Mouse (Mus musculus): ENCODE measurements around the gene Rassf2. TPM values are rescaled to one million over a fixed set of nuclear protein-coding genes. Genes with fewer than 3 reads are reported as not detected.
A peak's percentile ranks its signal among the peaks of the same experiment; 100 is the strongest.

The Rassf2 gene
- polyA plus RNA-seq, 1 experiment from 2014 or later: 17.9 TPM

DNA sequence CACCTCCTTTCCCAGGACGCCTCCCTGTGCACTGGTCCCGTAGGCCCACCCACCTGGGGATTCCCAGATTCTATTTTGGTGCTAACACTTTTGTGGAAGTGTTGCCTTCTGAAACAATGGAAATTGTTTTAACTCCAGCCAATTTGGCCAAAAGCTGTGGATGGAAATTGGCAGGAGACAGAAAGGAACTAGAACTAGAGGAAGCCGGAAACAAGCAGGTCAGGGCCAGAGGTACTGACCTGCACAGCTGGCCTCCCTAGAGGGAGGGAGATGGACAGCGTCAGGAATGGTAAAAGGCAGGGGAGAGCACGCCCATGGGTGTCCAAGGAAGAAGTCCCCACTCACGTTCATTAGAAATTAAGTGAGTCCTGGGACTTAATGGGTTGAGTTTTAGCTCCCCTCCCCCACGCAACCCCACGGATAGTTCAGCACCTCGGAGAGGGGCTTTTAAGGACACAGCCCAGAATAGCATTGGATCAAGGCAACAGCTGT, 72.3 kb downstream of the Rassf2 start:
- 55% methylated on average over 9 of the region's 9 CpGs for WGBS
- no peak for ATAC-seq

DNA sequence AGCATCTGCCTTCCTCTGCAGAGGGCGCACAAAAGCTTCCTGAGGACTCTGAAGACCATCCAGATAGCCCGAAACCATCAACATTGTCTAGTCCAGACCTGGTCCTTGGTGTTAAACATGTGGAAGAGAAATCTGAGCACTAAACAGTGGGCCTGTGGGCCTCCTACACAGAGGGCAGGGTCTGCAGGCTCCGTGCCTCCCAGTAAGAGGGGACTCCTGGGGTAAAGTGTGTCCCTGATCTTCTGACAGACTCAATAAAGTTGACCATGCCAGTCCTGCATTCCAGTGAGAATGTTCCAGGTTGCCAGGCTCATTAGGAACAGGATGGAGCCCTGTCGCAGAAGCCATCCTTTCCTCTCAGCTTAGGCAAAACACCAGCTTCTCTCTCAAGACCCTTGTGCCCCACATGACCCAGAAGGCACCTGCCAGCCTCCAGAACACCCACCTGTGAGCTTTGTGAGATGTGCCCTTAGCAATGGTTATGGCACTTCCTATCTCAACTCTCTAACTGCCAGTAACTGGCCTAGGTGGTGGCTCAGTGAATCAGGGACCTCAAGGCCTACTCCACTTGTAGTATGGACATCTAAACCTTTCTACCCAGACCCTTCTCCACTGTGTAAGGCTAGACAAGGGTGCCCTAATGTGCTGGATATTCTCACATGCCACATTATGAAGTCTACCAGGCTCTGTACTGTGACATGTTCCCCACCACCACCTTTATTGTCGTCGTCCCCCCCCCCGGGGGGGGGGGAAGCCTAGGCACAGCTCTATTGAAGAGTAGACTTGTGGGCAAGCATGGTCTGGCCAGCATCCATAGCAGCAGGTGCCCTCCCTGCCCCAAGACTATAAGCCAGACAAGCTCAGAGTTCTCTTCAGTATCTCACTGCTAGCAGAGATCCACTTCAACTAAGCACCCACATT, 73.5 kb downstream of the Rassf2 start:
- Histone ChIP-seq H3K27ac (ENCODE audit: low read depth, low read length) (no peak overlapping the region), H3K4me1 (ENCODE audit: control insufficient read depth, insufficient read depth, low read length) (no peaks in the 10 kb centered on the region), H3K4me3 (ENCODE audit: low read depth, low read length) (no peak overlapping the region), H3K9me3 (replicated peaks; ENCODE audit: control insufficient read depth, low read length) (no peaks in the 10 kb centered on the region), H3K36me3 (ENCODE audit: control insufficient read depth, insufficient read depth, low read length) (no peaks in the 10 kb centered on the region), H3K9ac (ENCODE audit: low read length) (no peak overlapping the region), H3K27me3 (replicated peaks; ENCODE audit: control insufficient read depth, insufficient read depth, low read length) (peaks cover 3% of the 10 kb centered on the region; the same call in 1 of the 2 replicates), H3K4me2 (ENCODE audit: low read length) (no peak overlapping the region)
- WGBS: 84% methylated on average over 7 of the region's 7 CpGs
- no peak for DNase-seq (ENCODE audit: low spot score)
- no peak for ATAC-seq

More for the DNA sequence above, 72.3 kb downstream of the Rassf2 start:
- no peak for DNase-seq (ENCODE audit: low spot score)
- Histone ChIP-seq H3K9me3 (replicated peaks; ENCODE audit: control insufficient read depth, low read length) (no peaks in the 10 kb centered on the region), H3K4me2 (ENCODE audit: low read length) (no peak overlapping the region), H3K27me3 (replicated peaks; ENCODE audit: control insufficient read depth, insufficient read depth, low read length) (peaks cover 3% of the 10 kb centered on the region; the same call in 1 of the 2 replicates), H3K4me1 (ENCODE audit: control insufficient read depth, insufficient read depth, low read length) (no peaks in the 10 kb centered on the region), H3K27ac (ENCODE audit: low read depth, low read length) (no peak overlapping the region), H3K36me3 (ENCODE audit: control insufficient read depth, insufficient read depth, low read length) (no peaks in the 10 kb centered on the region), H3K4me3 (ENCODE audit: low read depth, low read length) (no peak overlapping the region), H3K9ac (ENCODE audit: low read length) (no peak overlapping the region)

DNA sequence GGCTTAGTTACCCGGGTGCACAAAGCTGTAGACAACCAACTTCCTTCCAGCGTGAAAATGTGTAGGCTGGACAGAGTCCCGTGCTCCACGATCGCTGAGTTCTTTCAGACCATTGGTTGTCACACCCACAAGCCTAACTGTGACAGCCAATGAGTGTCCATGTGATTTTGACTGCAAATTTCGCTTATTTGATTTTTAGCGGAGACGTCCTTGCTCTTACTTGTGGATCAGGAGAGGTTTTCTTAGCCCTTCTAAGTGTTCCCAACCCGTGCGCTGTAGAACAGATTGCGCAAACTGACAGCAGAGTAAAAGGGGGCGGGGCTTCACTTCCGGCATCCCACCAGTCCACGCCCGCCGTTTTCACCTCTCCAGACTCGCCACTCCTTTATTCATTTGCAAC, 74.8 kb downstream of the Rassf2 start:
- Histone ChIP-seq H3K27me3 (replicated peaks; ENCODE audit: control insufficient read depth, insufficient read depth, low read length) (peaks cover 5% of the 10 kb centered on the region; the same call in 1 of the 2 replicates), H3K9ac (ENCODE audit: low read length) (no peak overlapping the region; the same call in 1 of the 2 replicates), H3K4me3 (ENCODE audit: low read depth, low read length) (peak overlapping the region; percentile 23), H3K4me1 (ENCODE audit: control insufficient read depth, insufficient read depth, low read length) (no peaks in the 10 kb centered on the region), H3K4me2 (ENCODE audit: low read length) (peak overlapping the region; percentile 47), H3K27ac (ENCODE audit: low read depth, low read length) (no peak overlapping the region), H3K9me3 (replicated peaks; ENCODE audit: control insufficient read depth, low read length) (no peaks in the 10 kb centered on the region), H3K36me3 (ENCODE audit: control insufficient read depth, insufficient read depth, low read length) (no peaks in the 10 kb centered on the region)
- 3% methylated on average over 17 of the region's 17 CpGs for WGBS
- DNase-seq (ENCODE audit: low spot score) (peak; percentile 57), ATAC-seq (peak; percentile 78)

DNA sequence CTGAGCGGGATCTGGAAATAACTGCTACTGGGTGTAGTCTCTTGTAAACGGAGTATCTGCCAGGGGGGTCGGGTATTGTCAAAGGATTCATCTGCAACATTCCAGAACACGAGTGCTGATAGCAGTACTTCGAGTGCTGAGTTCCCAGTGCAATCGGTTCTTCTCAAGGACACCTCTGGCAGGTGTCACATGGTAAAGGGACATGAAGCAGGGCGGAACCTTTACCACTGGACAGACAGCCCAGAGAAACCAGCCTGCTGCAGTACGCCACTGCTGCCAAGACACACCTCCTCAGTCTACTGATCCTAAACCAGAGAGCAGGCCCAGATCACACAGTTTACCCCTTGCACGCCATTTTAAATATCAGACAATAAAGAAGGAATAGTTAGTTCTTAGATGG, 75.2 kb downstream of the Rassf2 start:
- Histone ChIP-seq H3K9me3 (replicated peaks; ENCODE audit: control insufficient read depth, low read length) (no peaks in the 10 kb centered on the region), H3K27me3 (replicated peaks; ENCODE audit: control insufficient read depth, insufficient read depth, low read length) (peaks cover 7% of the 10 kb centered on the region; the same call in 1 of the 2 replicates), H3K9ac (ENCODE audit: low read length) (no peak overlapping the region), H3K4me3 (ENCODE audit: low read depth, low read length) (peak overlapping the region; percentile 23), H3K4me2 (ENCODE audit: low read length) (peak overlapping the region; percentile 47), H3K27ac (ENCODE audit: low read depth, low read length) (no peak overlapping the region), H3K36me3 (ENCODE audit: control insufficient read depth, insufficient read depth, low read length) (no peaks in the 10 kb centered on the region), H3K4me1 (ENCODE audit: control insufficient read depth, insufficient read depth, low read length) (no peaks in the 10 kb centered on the region)
- WGBS: 58% methylated on average over 9 of the region's 9 CpGs
- peak; percentile 63 for ATAC-seq
- DNase-seq (ENCODE audit: low spot score): no peak

DNA sequence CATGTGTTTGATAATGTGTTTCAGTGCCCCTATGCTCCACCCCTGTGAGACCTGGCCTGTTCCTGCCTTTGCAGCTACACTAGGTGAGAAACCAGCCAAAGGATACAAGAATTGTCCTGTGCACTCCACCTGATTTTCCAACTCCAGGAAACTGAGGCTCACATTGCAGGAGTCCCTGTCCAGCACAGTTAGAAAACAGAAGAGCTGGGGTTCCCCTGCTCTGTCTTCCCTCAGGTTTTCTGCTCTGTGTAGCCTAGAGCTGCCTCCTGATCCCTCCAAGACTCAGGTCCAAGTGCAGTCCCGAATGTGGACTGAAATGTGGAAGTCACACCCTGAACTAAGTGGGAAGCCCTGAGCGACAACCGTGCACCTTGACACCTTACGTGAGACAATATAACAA, 76.3 kb downstream of the Rassf2 start:
- peaks cover 7% of the 10 kb centered on the region; the same call in 1 of the 2 replicates for H3K27me3 ChIP-seq (replicated peaks; ENCODE audit: control insufficient read depth, insufficient read depth, low read length)
- ATAC-seq: no peak
- H3K36me3 ChIP-seq (ENCODE audit: control insufficient read depth, insufficient read depth, low read length): no peaks in the 10 kb centered on the region
- no peak overlapping the region for H3K9ac ChIP-seq (ENCODE audit: low read length)
- no peak for DNase-seq (ENCODE audit: low spot score)
- no peak overlapping the region for H3K4me3 ChIP-seq (ENCODE audit: low read depth, low read length)
- H3K9me3 ChIP-seq (replicated peaks; ENCODE audit: control insufficient read depth, low read length): no peaks in the 10 kb centered on the region
- no peaks in the 10 kb centered on the region for H3K4me1 ChIP-seq (ENCODE audit: control insufficient read depth, insufficient read depth, low read length)
- H3K4me2 ChIP-seq (ENCODE audit: low read length): no peak overlapping the region
- H3K27ac ChIP-seq (ENCODE audit: low read depth, low read length): no peak overlapping the region
- 95% methylated on average over 4 of the region's 4 CpGs for WGBS

DNA sequence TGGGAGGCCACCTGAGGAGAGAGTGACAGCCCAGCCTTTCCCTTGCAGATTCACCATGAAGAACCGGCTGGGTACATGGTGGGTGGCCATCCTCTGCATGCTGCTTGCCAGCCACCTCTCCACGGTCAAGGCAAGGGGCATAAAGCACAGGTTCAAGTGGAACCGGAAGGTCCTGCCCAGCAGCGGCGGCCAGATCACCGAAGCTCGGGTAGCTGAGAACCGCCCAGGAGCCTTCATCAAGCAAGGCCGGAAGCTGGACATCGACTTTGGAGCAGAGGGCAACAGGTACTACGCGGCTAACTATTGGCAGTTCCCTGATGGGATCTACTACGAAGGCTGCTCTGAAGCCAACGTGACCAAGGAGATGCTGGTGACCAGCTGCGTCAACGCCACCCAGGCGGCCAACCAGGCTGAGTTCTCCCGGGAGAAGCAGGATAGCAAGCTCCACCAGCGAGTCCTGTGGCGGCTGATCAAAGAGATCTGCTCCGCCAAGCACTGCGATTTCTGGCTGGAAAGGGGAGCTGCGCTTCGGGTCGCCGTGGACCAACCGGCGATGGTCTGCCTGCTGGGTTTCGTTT, 77.0 kb downstream of the Rassf2 start:
- no peaks in the 10 kb centered on the region for H3K9me3 ChIP-seq (replicated peaks; ENCODE audit: control insufficient read depth, low read length)
- H3K9ac ChIP-seq (ENCODE audit: low read length): no peak overlapping the region
- H3K36me3 ChIP-seq (ENCODE audit: control insufficient read depth, insufficient read depth, low read length): no peaks in the 10 kb centered on the region
- ATAC-seq: no peak
- H3K4me1 ChIP-seq (ENCODE audit: control insufficient read depth, insufficient read depth, low read length): no peaks in the 10 kb centered on the region
- peak overlapping the region; percentile 30; the same call in 1 of the 2 replicates for H3K4me2 ChIP-seq (ENCODE audit: low read length)
- no peak overlapping the region for H3K27ac ChIP-seq (ENCODE audit: low read depth, low read length)
- H3K27me3 ChIP-seq (replicated peaks; ENCODE audit: control insufficient read depth, insufficient read depth, low read length): peaks cover 7% of the 10 kb centered on the region; the same call in 1 of the 2 replicates
- no peak overlapping the region for H3K4me3 ChIP-seq (ENCODE audit: low read depth, low read length)
- 27% methylated on average over 29 of the region's 29 CpGs for whole genome bisulfite sequencing
- DNase-seq (ENCODE audit: low spot score): no peak

DNA sequence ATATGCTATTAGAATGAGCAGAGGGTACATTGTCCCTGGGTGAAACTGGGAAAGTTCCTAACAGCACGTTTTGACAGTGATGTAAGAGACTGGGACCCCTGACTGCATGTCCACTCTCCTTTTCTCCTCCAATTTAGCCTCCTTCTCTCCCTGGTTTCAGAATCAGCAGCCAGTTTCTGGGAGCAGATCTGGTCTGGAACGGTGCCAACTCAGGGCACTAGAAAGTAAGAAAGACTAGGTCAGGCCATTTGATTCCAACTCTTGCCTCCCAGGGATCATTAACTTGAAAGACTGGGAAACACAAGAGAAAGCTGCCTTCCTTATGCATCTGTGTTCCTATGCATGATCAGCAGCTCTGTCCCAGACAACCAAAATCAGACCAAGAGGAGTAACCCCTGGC, 77.6 kb downstream of the Rassf2 start:
- Histone ChIP-seq H3K9ac (ENCODE audit: low read length) (no peak overlapping the region), H3K4me1 (ENCODE audit: control insufficient read depth, insufficient read depth, low read length) (no peaks in the 10 kb centered on the region), H3K4me2 (ENCODE audit: low read length) (no peak overlapping the region), H3K4me3 (ENCODE audit: low read depth, low read length) (no peak overlapping the region), H3K9me3 (replicated peaks; ENCODE audit: control insufficient read depth, low read length) (no peaks in the 10 kb centered on the region), H3K36me3 (ENCODE audit: control insufficient read depth, insufficient read depth, low read length) (no peaks in the 10 kb centered on the region), H3K27me3 (replicated peaks; ENCODE audit: control insufficient read depth, insufficient read depth, low read length) (peaks cover 7% of the 10 kb centered on the region; the same call in 1 of the 2 replicates), H3K27ac (ENCODE audit: low read depth, low read length) (no peak overlapping the region)
- 61% methylated on average over 2 of the region's 2 CpGs for WGBS
- DNase-seq (ENCODE audit: low spot score) (no peak), ATAC-seq (no peak)

DNA sequence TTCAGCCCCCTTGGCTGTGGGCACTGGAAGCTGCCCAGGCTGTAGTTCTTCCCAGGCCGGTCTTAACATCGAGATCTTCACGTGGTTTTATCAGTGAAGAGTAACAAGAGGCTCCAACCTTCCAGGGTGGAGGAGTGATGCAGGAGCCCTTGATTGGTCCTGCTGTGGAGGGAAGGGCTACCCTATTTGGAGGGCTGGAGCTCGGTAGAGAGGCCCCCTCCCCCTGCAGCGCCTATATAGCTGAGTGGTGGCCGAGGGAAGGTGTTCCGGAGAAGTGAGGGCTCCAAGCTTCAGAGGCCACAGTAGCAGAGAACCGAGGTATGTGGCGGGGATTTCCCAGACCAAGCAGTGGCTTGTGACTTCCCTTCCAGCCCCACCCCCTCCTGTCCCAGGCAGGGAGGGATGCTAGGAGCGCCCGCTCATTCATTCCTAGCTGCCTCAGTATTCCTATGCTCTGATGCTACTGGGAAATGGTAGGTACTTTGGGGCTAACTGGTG, 79.4 kb downstream of the Rassf2 start, which contains the start of gene Prnd:
Gene Prnd, plus strand, starts transcription at position 264 of the 498 bp plus-strand sequence.
- Histone ChIP-seq H3K4me1 (ENCODE audit: control insufficient read depth, insufficient read depth, low read length) (no peaks in the 10 kb centered on the region), H3K27ac (ENCODE audit: low read depth, low read length) (no peak within 1 kb of the TSS), H3K27me3 (replicated peaks; ENCODE audit: control insufficient read depth, insufficient read depth, low read length) (peaks cover 7% of the 10 kb centered on the region; the same call in 1 of the 2 replicates), H3K9me3 (replicated peaks; ENCODE audit: control insufficient read depth, low read length) (no peaks in the 10 kb centered on the region), H3K4me3 (ENCODE audit: low read depth, low read length) (no peak within 1 kb of the TSS), H3K36me3 (ENCODE audit: control insufficient read depth, insufficient read depth, low read length) (no peaks in the 10 kb centered on the region), H3K4me2 (ENCODE audit: low read length) (no peak within 1 kb of the TSS), H3K9ac (ENCODE audit: low read length) (no peak within 1 kb of the TSS)
- ATAC-seq (no peak), DNase-seq (ENCODE audit: low spot score) (no peak)
- WGBS: 20% methylated on average over 11 of the region's 11 CpGs
